Mouse (Mus musculus) neural tube, embryonic 14.5 days (tissue): Measurements from ENCODE around the gene Fut2. TPM values are rescaled to one million over a fixed set of nuclear protein-coding genes. Genes with fewer than 3 reads are reported as not detected.

ENCODE experiments used
- ATAC-seq: fragments of 200-750 bp; cut with Nextera tagmentation; 2 replicates; pipeline ENCODE4 v1.8.0; 2017; ENCODE audit warnings: low read depth, mild to moderate bottlenecking, moderate TSS enrichment, moderate library complexity
- H3K27ac ChIP-seq: fragments of 300-500 bp; sonication (generic); 2 replicates; pipeline ENCODE4 v1.5.1; 2014; ENCODE audit warnings: low read depth, mild to moderate bottlenecking, control low read depth, low read length, moderate library complexity, mixed read lengths
- H3K27me3 ChIP-seq: fragments of 300-500 bp; sonication (generic); 2 replicates; pipeline ENCODE4 v1.6.1; 2014; ENCODE audit warnings: low read length; ENCODE audit not compliant: control insufficient read depth, insufficient read depth
- H3K36me3 ChIP-seq: fragments of 300-500 bp; sonication (generic); 2 replicates; pipeline ENCODE4 v1.6.1; 2014; ENCODE audit warnings: low read length, mixed read lengths; ENCODE audit not compliant: control insufficient read depth, insufficient read depth
- H3K4me1 ChIP-seq: fragments of 300-500 bp; sonication (generic); 2 replicates; pipeline ENCODE4 v1.6.1; 2014; ENCODE audit warnings: low read length; ENCODE audit not compliant: control insufficient read depth, insufficient read depth
- H3K4me2 ChIP-seq: fragments of 300-500 bp; sonication (generic); 2 replicates; pipeline ENCODE4 v1.6.1; 2014; ENCODE audit warnings: mild to moderate bottlenecking, low read depth, low read length, control low read depth
- H3K4me3 ChIP-seq: fragments of 300-500 bp; sonication (generic); 2 replicates; pipeline ENCODE4 v1.5.1; 2014; ENCODE audit warnings: low read depth, low read length, control low read depth, mixed read lengths
- H3K9ac ChIP-seq: fragments of 300-500 bp; sonication (generic); replicated peaks from 2 replicates; pipeline ENCODE4 v1.6.1; 2014; ENCODE audit warnings: low read depth, mild to moderate bottlenecking, control low read depth, low read length, mixed read lengths
- H3K9me3 ChIP-seq: fragments of 300-500 bp; sonication (generic); 2 replicates; pipeline ENCODE4 v1.6.1; 2016; ENCODE audit warnings: low read length; ENCODE audit not compliant: control insufficient read depth
- WGBS: fragments of 180-500 bp; shearing (Covaris S2); extraction: QIAGEN DNeasy Blood & Tissue Kit; methylation state at CpG from one replicate; pipeline ENCODE4 v1.1.7; 2014; 5-methylcytosine and 5-hydroxymethylcytosine counted together
- polyA plus RNA-seq: library from polyadenylated mRNA; unstranded; fragments of >200 nt; fragmentation: Nextera tagmentation; extraction: Ambion mirVana; gene quantifications from 2 replicates; pipeline ENCODE4 v1.2.1, GENCODE M21; 2014

The Fut2 gene
- polyA plus RNA-seq, 1 experiment from 2014 or later = 0.51 TPM

- Histone ChIP-seq H3K4me2 (no peak overlapping the region), H3K4me3 (no peak overlapping the region), H3K36me3 (no peaks in the 10 kb centered on the region), H3K27me3 (no peaks in the 10 kb centered on the region), H3K4me1 (no peaks in the 10 kb centered on the region), H3K27ac (no peak overlapping the region), H3K9me3 (no peaks in the 10 kb centered on the region), H3K9ac (no peak overlapping the region)
- 86% methylated on average over 9 of the region's 9 CpGs for WGBS
- ATAC-seq = no peak
These were observed 60.4 kb downstream of the Fut2 start for GRCm38 (mm10) chr7:45605704-45606289.

DNA sequence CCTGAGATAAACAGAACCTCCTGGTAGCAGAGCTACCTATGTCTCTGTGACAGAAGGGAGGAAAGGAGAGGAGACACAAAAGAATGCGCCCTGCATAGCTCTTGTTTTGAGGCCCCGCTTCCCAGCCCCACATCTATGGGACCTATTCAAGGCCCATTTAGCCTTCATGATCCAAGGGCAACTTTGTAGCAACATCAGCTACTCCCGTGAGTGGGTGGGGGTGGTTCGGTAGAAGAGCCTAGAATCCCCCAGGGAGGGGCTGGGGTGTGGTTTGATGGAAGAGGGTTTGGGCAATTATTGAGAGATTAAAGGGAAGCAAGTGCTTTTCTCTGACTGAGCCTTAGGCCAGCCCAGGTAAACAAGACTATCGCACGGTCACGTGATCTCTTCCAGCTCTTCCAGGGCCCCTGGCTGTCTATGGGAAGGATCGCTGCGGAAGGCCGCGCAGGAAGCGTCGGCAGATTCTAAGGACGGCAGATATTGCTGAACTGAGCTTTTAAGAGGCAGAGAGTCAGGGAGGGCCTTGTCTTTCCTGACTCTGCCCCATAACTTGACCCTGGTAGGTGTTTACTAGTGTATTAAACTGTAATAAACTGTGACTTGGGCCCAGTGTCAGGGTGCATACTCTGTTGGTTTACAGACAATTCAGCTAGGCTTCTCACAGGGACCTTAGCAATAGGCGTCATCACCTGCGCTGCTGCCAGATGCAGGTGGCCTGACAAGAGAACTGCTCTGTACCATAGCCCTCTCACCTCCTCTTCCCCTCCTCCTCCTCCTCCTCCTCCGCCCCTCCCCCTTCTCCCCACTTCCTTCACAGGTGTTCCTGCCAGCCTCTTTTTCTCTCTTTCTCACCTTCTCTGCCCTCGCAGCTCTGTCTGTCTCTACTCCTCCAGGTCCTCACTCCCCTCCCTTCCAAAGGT lies 67.0 kb downstream of the Fut2 start:
- no peak for ATAC-seq
- H3K27me3 ChIP-seq = no peaks in the 10 kb centered on the region
- no peaks in the 10 kb centered on the region for H3K9me3 ChIP-seq
- no peak overlapping the region for H3K4me3 ChIP-seq
- no peak overlapping the region for H3K27ac ChIP-seq
- H3K4me1 ChIP-seq = no peaks in the 10 kb centered on the region
- WGBS = 50% methylated on average over 18 of the region's 18 CpGs
- H3K36me3 ChIP-seq = no peaks in the 10 kb centered on the region
- H3K9ac ChIP-seq = no peak overlapping the region
- H3K4me2 ChIP-seq = no peak overlapping the region

Other genes starting within 250 kb of the Fut2 start
- not detected in 2 replicates for gene Lhb, start 245.6 kb downstream of the Fut2 start, polyA plus RNA-seq
- gene Gys1, start 231.6 kb downstream of the Fut2 start, polyA plus RNA-seq = 18.1 and 19.9 TPM in 2 replicates
- gene Ruvbl2, start 228.3 kb downstream of the Fut2 start, polyA plus RNA-seq = 86.8 and 95.3 TPM in 2 replicates
- gene Ftl1, start 206.5 kb downstream of the Fut2 start, polyA plus RNA-seq = 5,062 and 5,088 TPM in 2 replicates
- gene Bax, start 199.5 kb downstream of the Fut2 start, polyA plus RNA-seq = 107 and 215 TPM in 2 replicates
- gene Tulp2, start 184.5 kb downstream of the Fut2 start, polyA plus RNA-seq = 0.17 and 0.31 TPM in 2 replicates
- not detected in 2 replicates for gene Gm45808, start 179.6 kb downstream of the Fut2 start, polyA plus RNA-seq
- 4.0 and 4.6 TPM in 2 replicates for gene Dhdh, start 177.6 kb downstream of the Fut2 start, polyA plus RNA-seq
- gene Nucb1, start 156.0 kb downstream of the Fut2 start, polyA plus RNA-seq = 115 and 134 TPM in 2 replicates
- gene Ppp1r15a, start 140.1 kb downstream of the Fut2 start, polyA plus RNA-seq = 14.0 and 14.2 TPM in 2 replicates
- gene Plekha4, start 140.1 kb downstream of the Fut2 start, polyA plus RNA-seq = 0.54 and 3.2 TPM in 2 replicates
- gene Hsd17b14, start 111.5 kb downstream of the Fut2 start, polyA plus RNA-seq = 0.40 and 0.60 TPM in 2 replicates
- 15.8 and 19.2 TPM in 2 replicates for gene Bcat2, start 96.2 kb downstream of the Fut2 start, polyA plus RNA-seq
- not detected in 2 replicates for gene Fgf21, start 50.9 kb downstream of the Fut2 start, polyA plus RNA-seq
- not detected in 2 replicates for gene Fut1, start 49.1 kb downstream of the Fut2 start, polyA plus RNA-seq
- not detected in 2 replicates for gene Izumo1, start 44.6 kb downstream of the Fut2 start, polyA plus RNA-seq
- 12.8 and 14.2 TPM in 2 replicates for gene Rasip1, start 38.9 kb downstream of the Fut2 start, polyA plus RNA-seq
- 2.6 and 3.0 TPM in 2 replicates for gene Mamstr, start 26.4 kb downstream of the Fut2 start, polyA plus RNA-seq
- 1.8 TPM in 1 of 2 replicates, not detected in the other for gene Ntn5, start 17.6 kb upstream of the Fut2 start, polyA plus RNA-seq
- 0.13 and 0.54 TPM in 2 replicates for gene Sec1, start 28.0 kb upstream of the Fut2 start, polyA plus RNA-seq
- gene Car11, start 33.4 kb upstream of the Fut2 start, polyA plus RNA-seq = 31.9 and 32.8 TPM in 2 replicates
- 2.5 and 2.6 TPM in 2 replicates for gene Dbp, start 38.7 kb upstream of the Fut2 start, polyA plus RNA-seq
- gene Rpl18, start 49.1 kb upstream of the Fut2 start, polyA plus RNA-seq = 603 and 609 TPM in 2 replicates
- gene Sphk2, start 51.6 kb upstream of the Fut2 start, polyA plus RNA-seq = 15.6 and 19.1 TPM in 2 replicates
- gene Fam83e, start 54.8 kb upstream of the Fut2 start, polyA plus RNA-seq = 0.17 and 0.24 TPM in 2 replicates
- gene Spaca4, start 59.4 kb upstream of the Fut2 start, polyA plus RNA-seq = not detected in 2 replicates
- gene Lmtk3, start 117.3 kb upstream of the Fut2 start, polyA plus RNA-seq = 21.2 and 32.3 TPM in 2 replicates
- gene Sult2b1, start 118.3 kb upstream of the Fut2 start, polyA plus RNA-seq = 6.8 and 9.7 TPM in 2 replicates
- 223 and 266 TPM in 2 replicates for gene Cyth2, start 148.2 kb upstream of the Fut2 start, polyA plus RNA-seq
- 1.1 and 1.3 TPM in 2 replicates for gene Kcnj14, start 158.4 kb upstream of the Fut2 start, polyA plus RNA-seq
- gene Grwd1, start 164.6 kb upstream of the Fut2 start, polyA plus RNA-seq = 39.0 and 40.5 TPM in 2 replicates
- 67.9 and 98.6 TPM in 2 replicates for gene Kdelr1, start 206.4 kb upstream of the Fut2 start, polyA plus RNA-seq
- 3.4 and 4.3 TPM in 2 replicates for gene Grin2d, start 212.0 kb upstream of the Fut2 start, polyA plus RNA-seq
- gene Syngr4, start 230.3 kb upstream of the Fut2 start, polyA plus RNA-seq = 0.37 TPM in 1 of 2 replicates, not detected in the other
- gene Tmem143, start 230.5 kb upstream of the Fut2 start, polyA plus RNA-seq = 4.0 and 4.8 TPM in 2 replicates